Mouse (Mus musculus) embryo, embryonic 11 days (tissue): Measurements from ENCODE around the gene Cd300a.
A peak's percentile ranks its signal among the peaks of the same experiment; 100 is the strongest.

Experiments
- DNase-seq: peaks from one replicate; pipeline ENCODE4 v3.0.0-alpha.2; 2015

Cd300a gene

GRCm38 (mm10) chr11:114867361-114868235, 22.2 kb upstream of the Cd300a start:
- DNase-seq, result no peak

GRCm38 (mm10) chr11:114868280-114868679, 21.6 kb upstream of the Cd300a start:
- DNase-seq, result no peak

- no peak for DNase-seq
These were observed 20.1 kb upstream of the Cd300a start for GRCm38 (mm10) chr11:114869787-114870186.

- no peak for DNase-seq
These were observed 18.3 kb upstream of the Cd300a start for GRCm38 (mm10) chr11:114871540-114871939.

GRCm38 (mm10) chr11:114873022-114873817, 16.6 kb upstream of the Cd300a start:
- peak; percentile 56 for DNase-seq

GRCm38 (mm10) chr11:114874226-114875145, 15.4 kb upstream of the Cd300a start:
- DNase-seq, result no peak

- peak; percentile 37 for DNase-seq
These were observed 14.5 kb upstream of the Cd300a start for GRCm38 (mm10) chr11:114875301-114875801.

GRCm38 (mm10) chr11:114876176-114876575, 13.7 kb upstream of the Cd300a start:
- no peak for DNase-seq

GRCm38 (mm10) chr11:114876621-114877020, 13.2 kb upstream of the Cd300a start:
- DNase-seq, result no peak

- peak; percentile 62 for DNase-seq
These were observed 12.7 kb upstream of the Cd300a start for GRCm38 (mm10) chr11:114877145-114877544.

GRCm38 (mm10) chr11:114879666-114880065, 10.2 kb upstream of the Cd300a start:
- DNase-seq, result no peak

- no peak for DNase-seq
These were observed 9.7 kb upstream of the Cd300a start for GRCm38 (mm10) chr11:114880185-114880584.

GRCm38 (mm10) chr11:114880589-114880988, 9.3 kb upstream of the Cd300a start:
- DNase-seq, result peak; percentile 69

GRCm38 (mm10) chr11:114883251-114883789, 6.5 kb upstream of the Cd300a start:
- DNase-seq, result no peak

GRCm38 (mm10) chr11:114884380-114885100, 5.3 kb upstream of the Cd300a start:
- no peak for DNase-seq

- DNase-seq, result no peak
These were observed 701 bp downstream of the Cd300a start for GRCm38 (mm10) chr11:114890542-114890941.

GRCm38 (mm10) chr11:114896085-114896484, 6.2 kb downstream of the Cd300a start:
- DNase-seq, result no peak

GRCm38 (mm10) chr11:114898026-114898425, 8.2 kb downstream of the Cd300a start:
- no peak for DNase-seq

- DNase-seq, result no peak
These were observed 13.4 kb downstream of the Cd300a start for GRCm38 (mm10) chr11:114903224-114903623.

GRCm38 (mm10) chr11:114907567-114907966, 17.7 kb downstream of the Cd300a start:
- no peak for DNase-seq

- DNase-seq, result no peak
These were observed 18.2 kb downstream of the Cd300a start for GRCm38 (mm10) chr11:114908086-114908485.
